Mouse (Mus musculus): ENCODE data around the gene Mtmr10. TPM values are rescaled to one million over a fixed set of nuclear protein-coding genes. Genes with fewer than 3 reads are reported as not detected.

Gene Mtmr10
- polyA plus RNA-seq (2014; fragmentation: Nextera tagmentation; extraction: Ambion mirVana), result 17.7 and 20.7 TPM in 2 replicates

DNA sequence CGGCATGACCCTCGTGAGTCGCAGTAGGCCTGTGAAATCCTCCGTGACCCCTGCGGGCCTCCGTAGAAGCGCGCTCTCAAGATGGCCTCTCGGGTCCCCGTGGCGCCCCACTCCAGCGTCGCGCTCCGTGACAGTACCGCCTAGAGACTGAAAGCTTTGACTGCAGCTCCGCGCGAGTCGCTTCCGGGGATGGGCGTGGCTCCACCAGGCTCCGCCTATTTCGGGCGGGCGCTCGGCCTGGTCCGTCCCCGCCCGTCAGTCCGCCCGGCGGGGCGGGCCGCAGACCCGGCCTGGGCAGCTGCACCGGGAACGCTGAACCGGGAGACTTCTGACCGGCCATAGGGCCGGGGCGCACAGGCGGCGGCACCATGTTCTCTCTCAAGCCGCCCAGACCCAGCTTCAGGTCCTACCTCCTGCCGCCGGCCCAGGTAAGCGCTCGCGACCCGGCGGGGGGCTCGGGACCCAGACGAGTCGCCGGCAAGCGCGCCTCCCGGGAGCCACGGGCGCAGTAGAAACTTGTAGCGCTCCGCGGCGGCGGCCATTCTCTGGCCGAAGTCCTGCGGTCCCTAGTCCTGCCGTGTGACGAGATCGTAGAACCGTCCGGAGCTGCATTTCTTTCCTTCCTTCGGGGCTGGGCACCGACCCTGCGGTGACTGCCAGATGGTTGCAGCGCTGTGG is at the start of gene Mtmr10:
Gene Mtmr10, plus strand, starts transcription at position 240 of the 678 bp plus-strand sequence.
- Histone ChIP-seq H3K4me1 (ENCODE audit: control insufficient read depth, insufficient read depth, low read length) (0 out of 2 replicates have a peak, but pooled peaks cover 4% of the 10 kb centered on the region), H3K4me3 (ENCODE audit: low read depth, low read length) (peak within 1 kb of the TSS; percentile 94), H3K36me3 (ENCODE audit: control insufficient read depth, insufficient read depth, low read length) (no peaks in the 10 kb centered on the region), H3K27ac (ENCODE audit: low read depth, low read length) (peak within 1 kb of the TSS; percentile 82), H3K9me3 (ENCODE audit: control insufficient read depth, low read length) (no peaks in the 10 kb centered on the region), H3K9ac (replicated peaks; ENCODE audit: low read depth, low read length) (peak within 1 kb of the TSS; percentile 73), H3K27me3 (ENCODE audit: control insufficient read depth, insufficient read depth, low read length) (no peaks in the 10 kb centered on the region), H3K4me2 (ENCODE audit: low read depth, low read length) (peak within 1 kb of the TSS; percentile 57)
- peak; percentile 98 for ATAC-seq (ENCODE audit: low read depth)
- WGBS, result under 1% methylated on average over 77 of the region's 77 CpGs

GRCm38 (mm10) chr7:64237747-64238146 is 49.7 kb upstream of the Mtmr10 start:
- Histone ChIP-seq H3K4me1 (ENCODE audit: control insufficient read depth, insufficient read depth, low read length) (no peaks in the 10 kb centered on the region), H3K27me3 (ENCODE audit: control insufficient read depth, insufficient read depth, low read length) (no peaks in the 10 kb centered on the region), H3K4me2 (ENCODE audit: low read depth, low read length) (no peak overlapping the region), H3K4me3 (ENCODE audit: low read depth, low read length) (no peak overlapping the region), H3K36me3 (ENCODE audit: control insufficient read depth, insufficient read depth, low read length) (no peaks in the 10 kb centered on the region), H3K9me3 (ENCODE audit: control insufficient read depth, low read length) (no peaks in the 10 kb centered on the region), H3K27ac (ENCODE audit: low read depth, low read length) (no peak overlapping the region), H3K9ac (replicated peaks; ENCODE audit: low read depth, low read length) (no peak overlapping the region)
- ATAC-seq (ENCODE audit: low read depth), result no peak
- 96% methylated on average over 8 of the region's 8 CpGs for WGBS

DNA sequence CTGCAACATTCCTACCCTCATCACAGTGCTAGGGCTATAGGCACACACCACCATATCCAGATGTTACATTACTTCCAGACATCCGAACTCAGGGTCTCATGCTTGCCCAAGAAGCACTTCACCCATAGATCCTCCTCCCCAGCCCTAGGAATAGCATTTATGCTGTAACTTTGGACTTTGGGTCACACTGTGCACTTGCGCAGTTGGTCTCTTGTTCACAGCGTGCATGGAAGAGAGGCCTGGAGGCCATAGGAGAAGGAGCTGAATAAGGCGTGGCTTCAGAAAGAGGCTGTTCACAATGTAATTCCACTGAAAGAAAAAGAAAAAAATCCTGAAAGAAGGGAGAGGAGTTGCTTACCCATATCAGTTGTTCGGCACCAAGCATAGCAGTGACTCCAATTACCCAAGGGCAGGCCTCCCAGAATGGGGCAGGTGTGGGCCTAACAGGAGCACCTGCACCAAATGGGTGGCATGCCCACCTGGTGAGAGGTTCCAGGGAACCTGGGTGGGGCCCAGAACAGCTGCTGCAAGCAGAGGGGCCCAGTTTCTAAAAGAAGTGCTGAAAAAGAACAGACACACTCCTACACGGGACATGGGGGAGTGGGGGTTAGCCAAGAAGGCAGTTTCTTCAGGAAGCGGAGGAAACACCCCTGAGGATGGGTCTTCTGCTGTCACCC is 48.9 kb upstream of the Mtmr10 start:
- Histone ChIP-seq H3K9me3 (ENCODE audit: control insufficient read depth, low read length) (no peaks in the 10 kb centered on the region), H3K27ac (ENCODE audit: low read depth, low read length) (no peak overlapping the region), H3K4me3 (ENCODE audit: low read depth, low read length) (no peak overlapping the region), H3K9ac (replicated peaks; ENCODE audit: low read depth, low read length) (no peak overlapping the region), H3K27me3 (ENCODE audit: control insufficient read depth, insufficient read depth, low read length) (no peaks in the 10 kb centered on the region), H3K4me2 (ENCODE audit: low read depth, low read length) (no peak overlapping the region), H3K4me1 (ENCODE audit: control insufficient read depth, insufficient read depth, low read length) (no peaks in the 10 kb centered on the region), H3K36me3 (ENCODE audit: control insufficient read depth, insufficient read depth, low read length) (no peaks in the 10 kb centered on the region)
- ATAC-seq (ENCODE audit: low read depth), result no peak
- 94% methylated on average over 7 of the region's 7 CpGs for WGBS

DNA sequence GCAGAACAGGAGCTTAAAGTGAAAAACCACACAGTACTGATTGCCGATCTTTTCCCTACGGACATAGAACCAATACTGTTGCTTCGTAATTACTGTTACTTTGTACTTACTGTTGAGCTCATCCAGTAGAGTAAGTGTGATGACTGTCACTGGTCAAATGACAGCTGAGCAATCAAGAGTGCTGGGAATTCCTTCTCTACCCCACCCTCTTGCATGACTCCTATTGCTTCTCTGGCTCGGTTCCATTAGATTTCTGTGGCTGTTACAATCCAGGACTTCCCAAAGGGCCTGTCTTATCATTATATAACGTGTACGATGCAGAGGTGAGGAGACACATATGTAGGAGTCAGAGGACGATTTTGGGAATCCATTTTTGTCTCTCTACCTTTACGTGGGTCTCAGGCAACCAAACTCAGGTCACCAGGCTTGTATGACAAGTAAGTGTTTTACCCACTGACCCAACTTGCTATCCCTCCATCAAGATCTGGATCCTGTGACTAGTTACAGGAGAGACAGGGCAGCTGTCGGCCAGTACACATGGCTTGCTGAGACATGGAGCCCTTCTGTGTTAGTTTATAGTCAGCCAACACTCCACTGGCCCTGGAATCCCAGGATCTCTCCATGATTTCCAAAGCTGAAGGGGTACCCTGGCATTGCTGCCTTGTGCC is 48.2 kb upstream of the Mtmr10 start:
- Histone ChIP-seq H3K4me3 (ENCODE audit: low read depth, low read length) (no peak overlapping the region), H3K27ac (ENCODE audit: low read depth, low read length) (no peak overlapping the region), H3K36me3 (ENCODE audit: control insufficient read depth, insufficient read depth, low read length) (no peaks in the 10 kb centered on the region), H3K27me3 (ENCODE audit: control insufficient read depth, insufficient read depth, low read length) (no peaks in the 10 kb centered on the region), H3K9ac (replicated peaks; ENCODE audit: low read depth, low read length) (no peak overlapping the region), H3K4me1 (ENCODE audit: control insufficient read depth, insufficient read depth, low read length) (no peaks in the 10 kb centered on the region), H3K9me3 (ENCODE audit: control insufficient read depth, low read length) (no peaks in the 10 kb centered on the region), H3K4me2 (ENCODE audit: low read depth, low read length) (no peak overlapping the region)
- WGBS, result 85% methylated on average over 9 of the region's 9 CpGs
- no peak for ATAC-seq (ENCODE audit: low read depth)

DNA sequence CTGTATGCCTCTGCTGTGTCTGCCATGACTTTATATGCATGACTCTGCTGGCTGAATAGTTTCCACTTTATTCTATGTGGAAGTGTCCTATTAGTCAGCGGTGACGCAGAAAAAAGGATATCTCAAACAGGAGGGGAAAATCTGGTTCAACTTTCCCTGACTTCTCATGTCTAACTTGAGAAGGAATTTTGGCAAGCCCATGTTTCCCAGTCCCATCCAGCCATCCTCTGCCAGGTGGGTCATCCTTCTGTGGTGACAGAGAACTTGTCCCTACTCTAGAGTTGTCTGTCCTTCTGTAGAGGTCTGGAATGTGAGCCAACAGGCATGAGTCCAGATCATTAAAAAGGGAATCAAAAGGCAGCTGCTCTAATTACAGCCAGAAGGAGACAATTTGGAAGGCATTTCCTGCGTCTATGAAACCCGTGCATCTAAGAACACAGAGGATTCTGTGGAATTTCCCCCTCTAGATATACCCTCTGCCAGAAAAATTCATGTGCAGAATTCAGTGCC is 47.6 kb upstream of the Mtmr10 start:
- Histone ChIP-seq H3K27me3 (ENCODE audit: control insufficient read depth, insufficient read depth, low read length) (no peaks in the 10 kb centered on the region), H3K4me2 (ENCODE audit: low read depth, low read length) (no peak overlapping the region), H3K9ac (replicated peaks; ENCODE audit: low read depth, low read length) (no peak overlapping the region), H3K27ac (ENCODE audit: low read depth, low read length) (no peak overlapping the region), H3K4me3 (ENCODE audit: low read depth, low read length) (no peak overlapping the region), H3K36me3 (ENCODE audit: control insufficient read depth, insufficient read depth, low read length) (no peaks in the 10 kb centered on the region), H3K4me1 (ENCODE audit: control insufficient read depth, insufficient read depth, low read length) (no peaks in the 10 kb centered on the region), H3K9me3 (ENCODE audit: control insufficient read depth, low read length) (no peaks in the 10 kb centered on the region)
- 77% methylated on average over 4 of the region's 4 CpGs for WGBS
- ATAC-seq (ENCODE audit: low read depth), result no peak

DNA sequence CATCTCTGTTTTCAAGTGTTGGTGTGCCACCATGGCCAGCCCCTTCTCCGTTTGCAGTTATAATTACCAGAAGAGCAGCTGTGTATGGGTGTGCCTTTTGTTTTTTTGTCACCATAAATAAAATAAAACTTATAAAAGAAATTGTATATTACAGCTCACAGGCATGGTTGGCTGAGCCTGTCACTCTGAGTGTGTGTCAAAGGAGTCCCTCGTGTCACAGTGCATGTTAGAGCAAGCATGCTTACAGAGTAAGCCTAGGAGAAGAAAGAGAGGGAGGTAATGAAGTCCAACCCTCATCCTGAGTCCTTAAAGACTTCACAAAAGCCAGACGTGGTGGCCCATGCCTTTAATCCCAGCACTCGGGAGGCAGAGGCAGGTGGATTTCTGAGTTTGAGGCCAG is 45.0 kb upstream of the Mtmr10 start:
- 75% methylated on average over 4 of the region's 4 CpGs for WGBS
- ATAC-seq (ENCODE audit: low read depth), result no peak
- H3K9me3 ChIP-seq (ENCODE audit: control insufficient read depth, low read length), result no peaks in the 10 kb centered on the region
- H3K27me3 ChIP-seq (ENCODE audit: control insufficient read depth, insufficient read depth, low read length), result no peaks in the 10 kb centered on the region
- no peaks in the 10 kb centered on the region for H3K4me1 ChIP-seq (ENCODE audit: control insufficient read depth, insufficient read depth, low read length)
- no peak overlapping the region for H3K4me2 ChIP-seq (ENCODE audit: low read depth, low read length)
- no peak overlapping the region for H3K9ac ChIP-seq (replicated peaks; ENCODE audit: low read depth, low read length)
- no peak overlapping the region for H3K4me3 ChIP-seq (ENCODE audit: low read depth, low read length)
- H3K36me3 ChIP-seq (ENCODE audit: control insufficient read depth, insufficient read depth, low read length), result no peaks in the 10 kb centered on the region
- H3K27ac ChIP-seq (ENCODE audit: low read depth, low read length), result no peak overlapping the region

GRCm38 (mm10) chr7:64244371-64244770 is 43.1 kb upstream of the Mtmr10 start:
- H3K4me3 ChIP-seq (ENCODE audit: low read depth, low read length), result no peak overlapping the region
- no peaks in the 10 kb centered on the region for H3K4me1 ChIP-seq (ENCODE audit: control insufficient read depth, insufficient read depth, low read length)
- H3K36me3 ChIP-seq (ENCODE audit: control insufficient read depth, insufficient read depth, low read length), result no peaks in the 10 kb centered on the region
- H3K9ac ChIP-seq (replicated peaks; ENCODE audit: low read depth, low read length), result no peak overlapping the region
- no peak overlapping the region for H3K4me2 ChIP-seq (ENCODE audit: low read depth, low read length)
- WGBS, result 57% methylated on average over 6 of the region's 6 CpGs
- H3K27me3 ChIP-seq (ENCODE audit: control insufficient read depth, insufficient read depth, low read length), result no peaks in the 10 kb centered on the region
- H3K9me3 ChIP-seq (ENCODE audit: control insufficient read depth, low read length), result no peaks in the 10 kb centered on the region
- ATAC-seq (ENCODE audit: low read depth), result peak; percentile 69
- H3K27ac ChIP-seq (ENCODE audit: low read depth, low read length), result no peak overlapping the region

GRCm38 (mm10) chr7:64246713-64247112 is 40.7 kb upstream of the Mtmr10 start:
- Histone ChIP-seq H3K27me3 (ENCODE audit: control insufficient read depth, insufficient read depth, low read length) (no peaks in the 10 kb centered on the region), H3K4me3 (ENCODE audit: low read depth, low read length) (no peak overlapping the region), H3K4me2 (ENCODE audit: low read depth, low read length) (no peak overlapping the region), H3K9me3 (ENCODE audit: control insufficient read depth, low read length) (no peaks in the 10 kb centered on the region), H3K36me3 (ENCODE audit: control insufficient read depth, insufficient read depth, low read length) (no peaks in the 10 kb centered on the region), H3K9ac (replicated peaks; ENCODE audit: low read depth, low read length) (no peak overlapping the region), H3K27ac (ENCODE audit: low read depth, low read length) (no peak overlapping the region), H3K4me1 (ENCODE audit: control insufficient read depth, insufficient read depth, low read length) (no peaks in the 10 kb centered on the region)
- WGBS, result 41% methylated on average over 4 of the region's 4 CpGs
- ATAC-seq (ENCODE audit: low read depth), result no peak

- Histone ChIP-seq H3K4me3 (ENCODE audit: low read depth, low read length) (no peak overlapping the region), H3K27ac (ENCODE audit: low read depth, low read length) (no peak overlapping the region), H3K4me2 (ENCODE audit: low read depth, low read length) (no peak overlapping the region), H3K9ac (replicated peaks; ENCODE audit: low read depth, low read length) (no peak overlapping the region), H3K4me1 (ENCODE audit: control insufficient read depth, insufficient read depth, low read length) (no peaks in the 10 kb centered on the region), H3K9me3 (ENCODE audit: control insufficient read depth, low read length) (no peaks in the 10 kb centered on the region), H3K27me3 (ENCODE audit: control insufficient read depth, insufficient read depth, low read length) (no peaks in the 10 kb centered on the region), H3K36me3 (ENCODE audit: control insufficient read depth, insufficient read depth, low read length) (no peaks in the 10 kb centered on the region)
- ATAC-seq (ENCODE audit: low read depth), result no peak
- 90% methylated on average over 1 of the region's 1 CpGs for WGBS
Measured at GRCm38 (mm10) chr7:64248352-64248751, 39.1 kb upstream of the Mtmr10 start.
